Mouse (Mus musculus): Measurements from ENCODE around the gene Ovol3.
"Not testable (repeated sequence)": the region's sequence is repeated elsewhere in the genome, so short reads cannot be mapped to it uniquely, and the experiment has no call there.

The Ovol3 gene

GRCm38 (mm10) chr7:30224206-30224605 is 11.3 kb downstream of the Ovol3 start:
- DNase-seq (ENCODE audit: low spot score), result no peak

GRCm38 (mm10) chr7:30222205-30222604 is 13.3 kb downstream of the Ovol3 start:
- DNase-seq (ENCODE audit: low spot score), result no peak

- DNase-seq (ENCODE audit: low spot score), result no peak
Observed at GRCm38 (mm10) chr7:30221433-30221832, 14.1 kb downstream of the Ovol3 start.

GRCm38 (mm10) chr7:30220008-30220356 is 15.5 kb downstream of the Ovol3 start:
- no peak for DNase-seq (ENCODE audit: low spot score)

GRCm38 (mm10) chr7:30219293-30220007 is 16.1 kb downstream of the Ovol3 start:
- peak; percentile 60 for DNase-seq (ENCODE audit: low spot score)

GRCm38 (mm10) chr7:30217277-30217676 is 18.2 kb downstream of the Ovol3 start:
- no peak for DNase-seq (ENCODE audit: low spot score)

GRCm38 (mm10) chr7:30216723-30217151 is 18.8 kb downstream of the Ovol3 start:
- DNase-seq (ENCODE audit: low spot score), result peak; percentile 78

- no peak for DNase-seq (ENCODE audit: low spot score)
Observed at GRCm38 (mm10) chr7:30215875-30216274, 19.6 kb downstream of the Ovol3 start.

- no peak for DNase-seq (ENCODE audit: low spot score)
Observed at GRCm38 (mm10) chr7:30213881-30214280, 21.6 kb downstream of the Ovol3 start.

GRCm38 (mm10) chr7:30211025-30211424 is 24.5 kb downstream of the Ovol3 start:
- DNase-seq (ENCODE audit: low spot score), result no peak

- not testable (repeated sequence) for DNase-seq (ENCODE audit: low spot score)
Observed at GRCm38 (mm10) chr7:30206364-30206763, 29.2 kb downstream of the Ovol3 start.

- DNase-seq (ENCODE audit: low spot score), result peak; percentile 77
Observed at GRCm38 (mm10) chr7:30205383-30205782, 30.1 kb downstream of the Ovol3 start.

GRCm38 (mm10) chr7:30204380-30204779 is 31.1 kb downstream of the Ovol3 start:
- no peak for DNase-seq (ENCODE audit: low spot score)

- no peak for DNase-seq (ENCODE audit: low spot score)
Observed at GRCm38 (mm10) chr7:30202895-30203690, 32.4 kb downstream of the Ovol3 start.

- not testable (repeated sequence) for DNase-seq (ENCODE audit: low spot score)
Observed at GRCm38 (mm10) chr7:30200661-30201060, 34.9 kb downstream of the Ovol3 start.

GRCm38 (mm10) chr7:30200200-30200599 is 35.3 kb downstream of the Ovol3 start:
- DNase-seq (ENCODE audit: low spot score), result no peak

- no peak for DNase-seq (ENCODE audit: low spot score)
Observed at GRCm38 (mm10) chr7:30199498-30200139, 35.9 kb downstream of the Ovol3 start.

- DNase-seq (ENCODE audit: low spot score), result peak; percentile 65
Observed at GRCm38 (mm10) chr7:30198481-30198971, 37.0 kb downstream of the Ovol3 start, which contains the start of gene Capns1. Gene Capns1 (minus strand): TSS chr7:30198811.

- no peak for DNase-seq (ENCODE audit: low spot score)
Observed at GRCm38 (mm10) chr7:30197592-30198129, 37.9 kb downstream of the Ovol3 start.

- peak; percentile 71 for DNase-seq (ENCODE audit: low spot score)
Observed at GRCm38 (mm10) chr7:30196171-30196570, 39.4 kb downstream of the Ovol3 start.

- no peak for DNase-seq (ENCODE audit: low spot score)
Observed at GRCm38 (mm10) chr7:30195461-30195860, 40.1 kb downstream of the Ovol3 start.

- DNase-seq (ENCODE audit: low spot score), result peak; percentile 98
Observed at GRCm38 (mm10) chr7:30194884-30195283, 40.6 kb downstream of the Ovol3 start.

All from urinary bladder, postnatal 14 days (tissue).